Mouse (Mus musculus) intestine, embryonic 15.5 days (tissue): ENCODE data around the gene Fgfbp3. TPM values are rescaled to one million over a fixed set of nuclear protein-coding genes. Genes with fewer than 3 reads are reported as not detected.

Experiments used
- polyA plus RNA-seq: library from polyadenylated mRNA; unstranded; fragments of >200 nt; fragmentation: Nextera tagmentation; extraction: Ambion mirVana; gene quantifications from 2 replicates; pipeline ENCODE4 v1.2.1, GENCODE M21; 2015

Gene Fgfbp3
- polyA plus RNA-seq, 1 experiment from 2014 or later = 5.0 TPM

Other genes starting within 250 kb of the Fgfbp3 start
- 11.3 and 11.4 TPM in 2 replicates for gene Ppp1r3c, start 183.0 kb downstream of the Fgfbp3 start, polyA plus RNA-seq
- gene Tnks2, start 85.4 kb downstream of the Fgfbp3 start, polyA plus RNA-seq = 40.7 and 40.9 TPM in 2 replicates
- gene Btaf1, start 6.5 kb upstream of the Fgfbp3 start, polyA plus RNA-seq = 8.3 and 9.1 TPM in 2 replicates